Mouse (Mus musculus) heart, postnatal 0 days (tissue): Measurements from ENCODE around the gene Abcf3.

ENCODE experiments used
- CTCF ChIP-seq: IDR thresholded peaks from 2 replicates; pipeline ENCODE4 v1.5.1; 2016; ENCODE audit warnings: antibody characterized with exemption, control low read depth, low read depth
- EP300 ChIP-seq: IDR thresholded peaks from 2 replicates; pipeline ENCODE4 v1.6.1; 2016; ENCODE audit warnings: antibody characterized with exemption, low read depth

- TF ChIP-seq EP300 (no peak), CTCF (no peak)
Measured at GRCm38 (mm10) chr16:20604705-20605104, 56.3 kb downstream of the Abcf3 start.
